Mouse (Mus musculus) right cerebral cortex, postnatal 36 days (tissue): ENCODE results near the gene Atf3.

ENCODE experiments used
- DNase-seq, 2 experiments: peaks; one replicate each; pipeline ENCODE4 v3.0.0; 2022; ENCODE audit warnings: low spot score in 2 of 2, mixed read lengths in 1 of 2

The Atf3 gene

GRCm38 (mm10) chr1:191226570-191226969, 8.7 kb upstream of the Atf3 start:
- DNase-seq = no peak

- DNase-seq = no peak
Observed at GRCm38 (mm10) chr1:191225771-191226170, 7.9 kb upstream of the Atf3 start.

- no peak for DNase-seq
Observed at GRCm38 (mm10) chr1:191224981-191225703, 7.3 kb upstream of the Atf3 start.

- peak; percentile 87 to 88 for DNase-seq
Observed at GRCm38 (mm10) chr1:191224302-191224980, 6.6 kb upstream of the Atf3 start.

- DNase-seq = peak in 1 of 2 experiments; percentile 22
Observed at GRCm38 (mm10) chr1:191223930-191224301, 6.1 kb upstream of the Atf3 start.

- DNase-seq = no peak
Observed at GRCm38 (mm10) chr1:191222031-191222430, 4.2 kb upstream of the Atf3 start.

- DNase-seq = no peak
Observed at GRCm38 (mm10) chr1:191220588-191220987, 2.7 kb upstream of the Atf3 start.

- no peak for DNase-seq
Observed at GRCm38 (mm10) chr1:191219748-191220147, 1.9 kb upstream of the Atf3 start.

- no peak for DNase-seq
Observed at GRCm38 (mm10) chr1:191218583-191218982, 744 bp upstream of the Atf3 start.

- DNase-seq = no peak
Observed at GRCm38 (mm10) chr1:191215776-191216661, 1.8 kb downstream of the Atf3 start.

- DNase-seq = no peak
Observed at GRCm38 (mm10) chr1:191211096-191211495, 6.7 kb downstream of the Atf3 start.

GRCm38 (mm10) chr1:191205791-191206190, 12.0 kb downstream of the Atf3 start:
- DNase-seq = no peak

GRCm38 (mm10) chr1:191204876-191205275, 13.0 kb downstream of the Atf3 start:
- DNase-seq = no peak

GRCm38 (mm10) chr1:191203496-191203895, 14.3 kb downstream of the Atf3 start:
- DNase-seq = no peak

GRCm38 (mm10) chr1:191202208-191202952, 15.5 kb downstream of the Atf3 start:
- DNase-seq = no peak

- no peak for DNase-seq
Observed at GRCm38 (mm10) chr1:191200816-191201602, 16.8 kb downstream of the Atf3 start.

GRCm38 (mm10) chr1:191197916-191198315, 19.9 kb downstream of the Atf3 start:
- no peak for DNase-seq

GRCm38 (mm10) chr1:191196016-191196415, 21.8 kb downstream of the Atf3 start:
- no peak for DNase-seq

- DNase-seq = no peak
Observed at GRCm38 (mm10) chr1:191193657-191194424, 24.0 kb downstream of the Atf3 start.

- no peak for DNase-seq
Observed at GRCm38 (mm10) chr1:191192751-191193150, 25.1 kb downstream of the Atf3 start.
